Mouse (Mus musculus) limb, embryonic 11.5 days (tissue): ENCODE measurements around the gene Npm1. TPM values are rescaled to one million over a fixed set of nuclear protein-coding genes. Genes with fewer than 3 reads are reported as not detected.

ENCODE experiments used
- ATAC-seq: fragments of 200-750 bp; cut with Nextera tagmentation; 2 replicates; pipeline ENCODE4 v1.8.0; 2017; ENCODE audit warnings: low read depth; ENCODE audit not compliant: insufficient number of reproducible peaks, low FRiP score, low TSS enrichment
- DNase-seq: peaks from one replicate; pipeline ENCODE4 v3.0.0-alpha.2; 2015; ENCODE audit warnings: low spot score
- H3K27ac ChIP-seq: fragments of 300-500 bp; sonication (generic); replicated peaks from 2 replicates; pipeline ENCODE4 v1.5.1; 2014; ENCODE audit warnings: low read depth, mild to moderate bottlenecking, low read length
- H3K27me3 ChIP-seq: fragments of 300-500 bp; sonication (generic); 2 replicates; pipeline ENCODE4 v1.6.1; 2014; ENCODE audit warnings: mild to moderate bottlenecking, low read length, mixed read lengths; ENCODE audit not compliant: control insufficient read depth, insufficient read depth
- H3K36me3 ChIP-seq: fragments of 300-500 bp; sonication (generic); 2 replicates; pipeline ENCODE4 v1.6.1; 2014; ENCODE audit warnings: mild to moderate bottlenecking, low read length, moderate library complexity, mixed read lengths; ENCODE audit not compliant: control insufficient read depth, insufficient read depth
- H3K4me1 ChIP-seq: fragments of 300-500 bp; sonication (generic); 2 replicates; pipeline ENCODE4 v1.6.1; 2014; ENCODE audit warnings: low read length, mixed read lengths; ENCODE audit not compliant: control insufficient read depth, insufficient read depth
- H3K4me2 ChIP-seq: fragments of 300-500 bp; sonication (generic); 2 replicates; pipeline ENCODE4 v1.6.1; 2014; ENCODE audit warnings: low read depth, mild to moderate bottlenecking, moderate library complexity; ENCODE audit not compliant: severe bottlenecking
- H3K4me3 ChIP-seq: fragments of 300-500 bp; sonication (generic); 2 replicates; pipeline ENCODE4 v1.5.1; 2014; ENCODE audit warnings: low read depth, low read length
- H3K9ac ChIP-seq: fragments of 300-500 bp; sonication (generic); 2 replicates; pipeline ENCODE4 v1.6.1; 2014; ENCODE audit warnings: mild to moderate bottlenecking, low read length
- H3K9me3 ChIP-seq: fragments of 300-500 bp; sonication (generic); 2 replicates; pipeline ENCODE4 v1.6.1; 2016; ENCODE audit warnings: low read length; ENCODE audit not compliant: control insufficient read depth
- WGBS: fragments of 180-500 bp; shearing (Covaris S2); extraction: QIAGEN DNeasy Blood & Tissue Kit; methylation state at CpG from one replicate; pipeline ENCODE4 v1.1.7; 2014; 5-methylcytosine and 5-hydroxymethylcytosine counted together
- polyA plus RNA-seq: library from polyadenylated mRNA; unstranded; fragments of >200 nt; fragmentation: Nextera tagmentation; extraction: Ambion mirVana; gene quantifications from 2 replicates; pipeline ENCODE4 v1.2.1, GENCODE M21; 2014

Npm1 gene
- polyA plus RNA-seq, 1 experiment from 2014 or later: 1,519 TPM

GRCm38 (mm10) chr11:33132619-33133338 is 30.2 kb downstream of the Npm1 start:
- Histone ChIP-seq H3K4me3 (no peak overlapping the region), H3K27me3 (no peaks in the 10 kb centered on the region), H3K27ac (no peak overlapping the region), H3K9ac (no peak overlapping the region), H3K36me3 (no peaks in the 10 kb centered on the region), H3K9me3 (no peaks in the 10 kb centered on the region), H3K4me1 (no peaks in the 10 kb centered on the region), H3K4me2 (no peak overlapping the region)
- ATAC-seq (no peak), DNase-seq (no peak)
- 58% methylated on average over 8 of the region's 8 CpGs for WGBS

- H3K27ac ChIP-seq: no peak overlapping the region
- no peaks in the 10 kb centered on the region for H3K27me3 ChIP-seq
- no peak overlapping the region for H3K4me3 ChIP-seq
- H3K9ac ChIP-seq: no peak overlapping the region
- no peaks in the 10 kb centered on the region for H3K36me3 ChIP-seq
- no peaks in the 10 kb centered on the region for H3K9me3 ChIP-seq
- H3K4me2 ChIP-seq: no peak overlapping the region
- ATAC-seq (no peak), DNase-seq (no peak)
- peaks cover 30% of the 10 kb centered on the region for H3K4me1 ChIP-seq
These were observed 35.9 kb downstream of the Npm1 start for GRCm38 (mm10) chr11:33127058-33127457.

GRCm38 (mm10) chr11:33122575-33123268 is 40.3 kb downstream of the Npm1 start:
- H3K36me3 ChIP-seq: no peaks in the 10 kb centered on the region
- peak overlapping the region; percentile 51 for H3K4me2 ChIP-seq
- H3K9ac ChIP-seq: peak overlapping the region; percentile 62
- peak overlapping the region; percentile 43 for H3K27ac ChIP-seq
- ATAC-seq (peak; percentile 69), DNase-seq (peak; percentile 77)
- peaks cover 31% of the 10 kb centered on the region for H3K4me1 ChIP-seq
- WGBS: 1% methylated on average over 37 of the region's 37 CpGs
- H3K4me3 ChIP-seq: peak overlapping the region; percentile 24
- no peaks in the 10 kb centered on the region for H3K9me3 ChIP-seq
- no peaks in the 10 kb centered on the region for H3K27me3 ChIP-seq

DNA sequence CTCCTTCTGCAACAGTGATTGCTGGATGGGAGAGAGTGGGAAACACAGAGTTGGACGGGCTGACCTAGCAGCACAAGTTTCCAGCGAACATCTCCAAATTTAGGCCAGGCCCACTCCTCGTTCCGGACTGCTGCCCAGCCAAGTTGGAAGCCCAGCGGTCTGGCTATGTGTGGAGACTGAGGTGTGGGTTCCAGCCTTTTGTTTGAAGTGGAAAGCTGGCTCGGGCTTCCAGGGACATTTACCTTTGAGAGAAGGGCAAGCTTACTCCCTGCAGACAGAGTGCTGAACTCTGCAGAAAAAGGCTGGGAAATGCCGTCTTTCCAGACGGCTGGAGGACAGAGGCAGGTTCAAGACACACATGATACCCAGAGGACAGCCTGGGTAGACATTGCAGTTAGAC is 43.5 kb downstream of the Npm1 start:
- Histone ChIP-seq H3K27ac (no peak overlapping the region), H3K9ac (no peak overlapping the region), H3K36me3 (no peaks in the 10 kb centered on the region), H3K9me3 (no peaks in the 10 kb centered on the region), H3K4me2 (no peak overlapping the region), H3K4me1 (peaks cover 15% of the 10 kb centered on the region), H3K4me3 (no peak overlapping the region), H3K27me3 (no peaks in the 10 kb centered on the region)
- no peak for ATAC-seq
- 82% methylated on average over 8 of the region's 8 CpGs for WGBS
- DNase-seq: no peak

DNA sequence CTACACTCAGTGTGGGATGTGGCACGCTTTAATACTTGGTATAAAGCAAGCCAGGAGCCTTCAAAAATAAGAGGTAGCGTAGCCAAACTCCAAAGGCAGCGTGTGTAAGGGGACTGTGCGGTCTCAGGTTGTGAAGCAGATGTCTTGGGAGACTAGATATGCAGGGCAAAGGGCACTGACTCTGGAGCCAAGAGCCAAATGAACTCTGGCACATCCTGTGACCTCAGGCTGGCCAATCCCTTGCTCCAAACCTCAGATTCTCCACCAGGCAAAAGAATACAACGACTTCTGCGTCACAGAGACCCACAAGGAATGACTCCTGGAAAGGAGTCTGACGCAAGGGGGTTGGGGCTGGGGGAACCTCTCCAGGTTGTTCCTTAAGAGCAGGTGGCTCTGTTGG is 43.9 kb downstream of the Npm1 start:
- H3K4me3 ChIP-seq: no peak overlapping the region
- ATAC-seq: no peak
- no peak overlapping the region for H3K9ac ChIP-seq
- no peak for DNase-seq
- no peak overlapping the region for H3K4me2 ChIP-seq
- H3K27me3 ChIP-seq: no peaks in the 10 kb centered on the region
- H3K36me3 ChIP-seq: no peaks in the 10 kb centered on the region
- WGBS: 81% methylated on average over 7 of the region's 7 CpGs
- peaks cover 11% of the 10 kb centered on the region for H3K4me1 ChIP-seq
- H3K9me3 ChIP-seq: no peaks in the 10 kb centered on the region
- H3K27ac ChIP-seq: no peak overlapping the region

GRCm38 (mm10) chr11:33118480-33118879 is 44.5 kb downstream of the Npm1 start:
- H3K4me3 ChIP-seq: no peak overlapping the region
- no peaks in the 10 kb centered on the region for H3K9me3 ChIP-seq
- peaks cover 8% of the 10 kb centered on the region for H3K4me1 ChIP-seq
- no peaks in the 10 kb centered on the region for H3K27me3 ChIP-seq
- no peak for DNase-seq
- no peak overlapping the region for H3K9ac ChIP-seq
- H3K36me3 ChIP-seq: no peaks in the 10 kb centered on the region
- H3K27ac ChIP-seq: no peak overlapping the region
- ATAC-seq: no peak
- WGBS: 70% methylated on average over 6 of the region's 6 CpGs
- H3K4me2 ChIP-seq: no peak overlapping the region

DNA sequence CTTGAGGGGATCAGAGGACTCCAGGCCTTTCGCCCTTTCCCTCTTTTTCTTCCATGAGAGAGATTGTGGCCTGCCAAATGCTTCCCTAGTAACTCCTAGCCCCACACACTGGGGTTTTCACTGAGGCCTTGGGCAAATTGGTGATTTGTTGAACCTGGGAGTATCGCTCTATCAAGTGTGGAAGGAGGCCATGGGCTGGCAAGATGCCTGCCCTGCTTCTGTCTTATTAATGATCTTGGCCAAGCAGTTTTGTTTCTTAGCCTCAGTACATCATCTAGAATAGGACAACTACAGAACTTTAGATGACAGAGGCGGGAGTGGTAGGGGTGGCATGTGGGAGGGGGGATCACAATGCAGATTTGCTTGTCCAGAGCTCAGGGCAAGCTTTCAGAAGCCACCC is 47.2 kb downstream of the Npm1 start:
- ATAC-seq: no peak
- Histone ChIP-seq H3K4me1 (peaks cover 12% of the 10 kb centered on the region), H3K4me3 (no peak overlapping the region), H3K27me3 (no peaks in the 10 kb centered on the region), H3K9me3 (no peaks in the 10 kb centered on the region), H3K36me3 (no peaks in the 10 kb centered on the region), H3K9ac (no peak overlapping the region), H3K4me2 (no peak overlapping the region), H3K27ac (no peak overlapping the region)
- WGBS: 95% methylated on average over 3 of the region's 3 CpGs
- no peak for DNase-seq

- DNase-seq (peak; percentile 81), ATAC-seq (peak; percentile 68)
- H3K27ac ChIP-seq: peak overlapping the region; percentile 63
- peaks cover 12% of the 10 kb centered on the region for H3K4me1 ChIP-seq
- H3K4me2 ChIP-seq: no peak overlapping the region
- no peak overlapping the region for H3K9ac ChIP-seq
- no peaks in the 10 kb centered on the region for H3K9me3 ChIP-seq
- no peak overlapping the region for H3K4me3 ChIP-seq
- no peaks in the 10 kb centered on the region for H3K27me3 ChIP-seq
- no peaks in the 10 kb centered on the region for H3K36me3 ChIP-seq
- 15% methylated on average over 1 of the region's 1 CpGs for WGBS
These were observed 50.6 kb downstream of the Npm1 start for GRCm38 (mm10) chr11:33112407-33112806.
